Mouse (Mus musculus): ENCODE measurements around the gene Zfp598.

DNA sequence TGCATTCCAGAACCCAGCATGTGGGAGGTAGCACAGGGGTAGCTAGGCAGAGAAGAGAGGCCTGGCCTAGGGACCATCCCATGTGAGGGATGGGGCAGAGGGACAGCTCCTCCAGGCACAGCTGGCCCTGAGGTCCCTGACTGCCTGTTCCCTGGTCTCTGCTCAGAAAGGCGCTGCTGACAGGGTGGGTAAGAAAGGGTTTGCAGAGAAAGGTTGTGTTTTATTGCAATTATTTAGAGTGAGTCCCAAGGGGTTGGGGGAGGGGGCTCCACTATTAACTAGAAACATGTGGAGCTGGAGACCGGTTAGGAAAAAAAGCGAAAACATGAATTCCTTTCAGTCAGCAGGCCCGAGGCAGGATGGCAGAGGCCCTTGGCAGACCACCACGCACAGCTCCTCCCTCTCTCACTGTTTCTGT is 29.9 kb upstream of the Zfp598 start:
- TF ChIP-seq CTCF (IDR thresholded peaks at IDR 0.05; ENCODE audit: low read depth, low read length) (no peak), POLR2A (IDR thresholded peaks at IDR 0.05; ENCODE audit: borderline replicate concordance, low read depth, low read length) (no peak)

Data from bone marrow macrophage, adult 2 months (primary cell).